Mouse (Mus musculus): ENCODE data around the gene Osbpl11. TPM values are rescaled to one million over a fixed set of nuclear protein-coding genes. Genes with fewer than 3 reads are reported as not detected.
"Not testable (repeated sequence)": the region's sequence is repeated elsewhere in the genome, so short reads cannot be mapped to it uniquely, and the experiment has no call there.

Gene Osbpl11
- polyA plus RNA-seq (2011; ENCODE audit: insufficient read length, low read depth, missing spikeins), result 21.2 and 22.4 TPM in 2 replicates

DNA sequence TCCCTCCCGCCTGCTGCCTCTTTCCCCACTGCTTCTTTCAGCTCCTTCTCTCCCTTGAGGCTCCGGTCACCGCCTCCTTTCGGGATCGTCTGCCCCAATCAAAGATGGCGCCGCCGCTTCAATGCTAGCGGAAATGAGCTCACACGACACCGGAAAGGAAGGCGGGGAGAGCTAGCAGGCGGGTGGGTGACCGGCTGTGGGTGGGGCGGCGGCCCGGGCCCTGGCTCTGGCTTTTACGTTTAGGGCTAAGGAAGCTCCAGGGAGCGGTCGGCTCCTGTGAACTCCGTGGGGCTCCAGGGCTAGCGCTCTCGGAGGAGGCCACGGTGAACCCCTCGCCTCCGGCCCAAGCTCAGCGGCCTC, at the start of gene Osbpl11:
TSS of gene Osbpl11 (plus strand) at position 171 of the 360 bp plus-strand sequence.
- no peak for TF ChIP-seq CTCF (IDR thresholded peaks at IDR 0.05; ENCODE audit: borderline replicate concordance, insufficient read depth, low read length)
- TF ChIP-seq POLR2A (IDR thresholded peaks at IDR 0.05; ENCODE audit: low read depth, low read length), result peak; percentile 78
- Histone ChIP-seq H3K4me3 (ENCODE audit: insufficient read depth, low read length) (peak within 1 kb of the TSS; percentile 96), H3K27ac (ENCODE audit: insufficient read depth, low read length) (peak within 1 kb of the TSS; percentile 45; the same call in 1 of the 2 replicates), H3K4me1 (ENCODE audit: control insufficient read depth, insufficient read depth, low read length) (peaks cover 2% of the 10 kb centered on the region; the same call in 1 of the 2 replicates)

DNA sequence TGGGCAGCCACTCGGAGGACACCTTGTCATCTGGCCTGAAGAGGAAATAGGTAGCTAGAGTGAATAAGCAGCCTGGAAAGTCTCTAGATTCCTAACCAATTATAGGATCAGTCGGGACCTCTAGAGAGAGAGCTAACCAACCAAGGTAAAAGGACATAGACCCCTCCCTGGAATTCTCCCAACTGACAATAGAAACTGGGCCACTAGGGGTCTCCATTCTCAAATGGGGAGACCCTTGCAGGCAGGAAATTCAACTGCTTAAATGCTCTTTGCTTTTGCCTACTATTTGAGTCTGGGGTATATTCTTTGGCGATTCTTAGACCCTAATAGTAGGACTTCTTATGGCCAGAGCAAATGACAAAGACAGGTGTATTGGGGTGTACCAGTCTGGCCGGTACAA, 49.7 kb upstream of the Osbpl11 start:
- Histone ChIP-seq H3K27ac (ENCODE audit: insufficient read depth, low read length) (no peak overlapping the region), H3K4me1 (ENCODE audit: control insufficient read depth, insufficient read depth, low read length) (peaks cover 8% of the 10 kb centered on the region), H3K4me3 (ENCODE audit: insufficient read depth, low read length) (no peak overlapping the region)
- TF ChIP-seq POLR2A (IDR thresholded peaks at IDR 0.05; ENCODE audit: low read depth, low read length) (no peak), CTCF (IDR thresholded peaks at IDR 0.05; ENCODE audit: borderline replicate concordance, insufficient read depth, low read length) (no peak)

DNA sequence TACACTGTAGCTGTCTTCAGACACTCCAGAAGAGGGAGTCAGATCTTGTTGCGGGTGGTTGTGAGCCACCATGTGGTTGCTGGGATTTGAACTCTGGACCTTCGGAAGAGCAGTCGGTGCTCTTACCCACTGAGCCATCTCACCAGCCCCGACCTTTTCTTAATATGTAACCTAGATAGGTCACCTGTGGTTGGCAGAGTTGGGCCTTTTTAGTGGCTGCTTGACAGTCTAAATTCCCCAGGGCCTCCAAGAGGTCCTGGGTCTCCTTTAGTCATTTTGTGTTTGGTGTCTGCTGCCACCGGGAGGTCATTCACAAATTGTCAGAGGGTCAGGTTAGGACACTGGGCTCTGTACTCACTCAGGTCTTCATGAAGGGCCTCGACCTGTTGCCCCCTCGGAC, 45.8 kb upstream of the Osbpl11 start:
- H3K4me1 ChIP-seq (ENCODE audit: control insufficient read depth, insufficient read depth, low read length), result not testable (repeated sequence)

DNA sequence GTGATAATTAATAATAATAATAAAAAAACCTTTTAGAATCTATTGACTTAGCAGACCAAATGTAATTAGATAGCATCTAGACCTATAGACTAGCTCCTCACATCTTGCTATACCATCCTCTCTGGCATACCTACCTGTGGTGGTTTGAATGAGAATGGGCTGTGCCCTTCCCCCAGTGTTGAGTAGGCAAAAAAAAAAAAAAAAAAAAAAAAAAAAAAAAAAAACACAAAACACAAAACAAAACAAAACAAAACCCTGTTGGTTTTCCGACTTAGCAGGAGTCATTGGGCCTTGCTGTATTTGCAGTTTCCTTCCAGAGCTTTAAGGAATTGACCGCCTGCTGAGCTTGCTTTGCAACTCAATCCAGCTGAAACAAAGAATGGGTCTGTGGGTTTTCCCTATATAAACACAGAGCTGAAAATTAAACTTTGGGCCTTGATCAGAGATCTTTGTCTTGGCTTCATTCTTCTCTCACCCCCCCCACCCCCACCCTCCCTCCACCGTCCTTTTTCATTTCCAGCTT, 43.1 kb upstream of the Osbpl11 start:
- TF ChIP-seq CTCF (IDR thresholded peaks at IDR 0.05; ENCODE audit: borderline replicate concordance, insufficient read depth, low read length) (no peak), POLR2A (IDR thresholded peaks at IDR 0.05; ENCODE audit: low read depth, low read length) (no peak)
- Histone ChIP-seq H3K4me3 (ENCODE audit: insufficient read depth, low read length) (no peak overlapping the region), H3K27ac (ENCODE audit: insufficient read depth, low read length) (no peak overlapping the region), H3K4me1 (ENCODE audit: control insufficient read depth, insufficient read depth, low read length) (no peaks in the 10 kb centered on the region)

More for the DNA sequence above, 45.8 kb upstream of the Osbpl11 start:
- not testable (repeated sequence) for H3K27ac ChIP-seq (ENCODE audit: insufficient read depth, low read length); H3K4me3 ChIP-seq (ENCODE audit: insufficient read depth, low read length)

DNA sequence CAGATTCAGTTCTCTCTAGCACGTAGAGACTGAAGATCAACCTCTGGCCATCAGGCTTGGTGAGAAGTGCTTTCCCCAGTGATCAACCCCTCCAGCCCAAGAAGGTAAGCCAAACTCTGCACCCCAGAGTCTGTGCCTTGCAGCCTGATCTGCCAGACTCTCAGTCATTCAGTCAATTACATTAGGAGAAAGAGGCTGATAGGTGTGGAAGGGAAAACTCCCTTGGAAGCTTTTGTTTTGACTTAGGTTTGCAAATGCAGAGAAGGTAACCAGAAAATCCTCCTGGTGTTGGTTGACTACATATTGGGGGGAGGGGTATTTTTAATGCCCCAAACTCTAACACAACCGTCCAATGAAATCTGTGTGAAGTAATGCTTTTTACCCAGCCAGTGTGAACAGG, 41.4 kb upstream of the Osbpl11 start:
- Histone ChIP-seq H3K4me1 (ENCODE audit: control insufficient read depth, insufficient read depth, low read length) (no peaks in the 10 kb centered on the region), H3K4me3 (ENCODE audit: insufficient read depth, low read length) (no peak overlapping the region), H3K27ac (ENCODE audit: insufficient read depth, low read length) (no peak overlapping the region)
- TF ChIP-seq POLR2A (IDR thresholded peaks at IDR 0.05; ENCODE audit: low read depth, low read length), result no peak
- TF ChIP-seq CTCF (IDR thresholded peaks at IDR 0.05; ENCODE audit: borderline replicate concordance, insufficient read depth, low read length), result no peak

DNA sequence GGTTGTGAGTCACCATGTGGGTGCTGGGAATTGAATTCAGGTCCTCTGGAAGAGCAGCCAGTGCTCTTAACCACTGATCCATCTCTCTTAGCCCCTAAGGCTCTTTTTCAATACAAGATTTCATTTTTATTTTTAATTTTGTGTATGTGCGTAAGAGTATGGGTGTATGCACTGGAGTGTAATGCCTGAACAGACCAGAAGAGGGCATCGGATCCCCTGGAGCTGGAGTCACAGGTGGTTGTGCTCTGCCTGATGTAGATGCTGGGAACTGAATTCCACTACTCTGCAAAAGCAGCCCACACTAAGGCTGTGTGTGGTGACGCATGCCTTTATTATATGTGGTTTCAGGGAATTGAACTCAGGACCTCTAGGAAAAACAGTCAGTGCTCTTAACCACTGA, 38.7 kb upstream of the Osbpl11 start:
- H3K4me1 ChIP-seq (ENCODE audit: control insufficient read depth, insufficient read depth, low read length), result no peaks in the 10 kb centered on the region
- no peak overlapping the region for H3K27ac ChIP-seq (ENCODE audit: insufficient read depth, low read length)
- TF ChIP-seq POLR2A (IDR thresholded peaks at IDR 0.05; ENCODE audit: low read depth, low read length) (no peak), CTCF (IDR thresholded peaks at IDR 0.05; ENCODE audit: borderline replicate concordance, insufficient read depth, low read length) (no peak)
- H3K4me3 ChIP-seq (ENCODE audit: insufficient read depth, low read length), result no peak overlapping the region

DNA sequence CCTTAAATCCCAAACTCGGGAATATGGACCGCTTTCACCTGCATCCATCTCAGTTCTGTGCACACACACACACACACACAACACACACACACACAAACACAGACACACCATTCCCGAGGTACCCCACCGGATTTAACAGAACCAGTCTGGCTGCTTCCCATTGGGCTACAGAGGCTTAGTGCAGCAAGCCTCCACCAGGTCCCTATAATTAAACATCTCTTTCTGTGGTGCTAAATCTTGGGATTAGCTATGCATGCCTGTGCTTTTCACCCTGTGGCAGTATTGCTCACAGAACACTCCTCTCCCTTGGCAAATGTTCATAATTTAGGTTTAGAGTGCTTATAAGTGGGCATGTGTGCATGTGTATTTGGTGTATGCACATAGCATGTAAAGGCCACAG, 36.7 kb upstream of the Osbpl11 start:
- H3K4me1 ChIP-seq (ENCODE audit: control insufficient read depth, insufficient read depth, low read length), result no peaks in the 10 kb centered on the region
- TF ChIP-seq POLR2A (IDR thresholded peaks at IDR 0.05; ENCODE audit: low read depth, low read length) (no peak), CTCF (IDR thresholded peaks at IDR 0.05; ENCODE audit: borderline replicate concordance, insufficient read depth, low read length) (no peak)
- no peak overlapping the region for H3K27ac ChIP-seq (ENCODE audit: insufficient read depth, low read length)

DNA sequence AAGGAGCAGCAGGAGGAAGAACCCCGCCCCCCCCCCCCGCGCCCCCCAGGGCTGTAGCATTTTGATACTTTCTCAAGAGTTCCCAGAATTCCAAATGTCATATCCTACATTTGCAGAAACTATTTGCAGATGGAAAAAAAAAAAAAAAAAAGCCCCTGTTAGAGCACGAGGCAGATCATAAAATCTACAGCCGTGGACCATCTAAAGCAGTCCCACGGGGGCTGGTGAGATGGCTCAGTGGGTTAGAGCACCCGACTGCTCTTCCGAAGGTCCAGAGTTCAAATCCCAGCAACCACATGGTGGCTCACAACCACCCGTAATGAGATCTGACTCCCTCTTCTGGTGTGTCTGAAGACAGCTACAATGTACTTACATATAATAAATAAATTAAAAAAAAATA, 34.0 kb upstream of the Osbpl11 start:
- H3K4me3 ChIP-seq (ENCODE audit: insufficient read depth, low read length); H3K27ac ChIP-seq (ENCODE audit: insufficient read depth, low read length); H3K4me1 ChIP-seq (ENCODE audit: control insufficient read depth, insufficient read depth, low read length): not testable (repeated sequence)

More for the DNA sequence above, 36.7 kb upstream of the Osbpl11 start:
- no peak overlapping the region for H3K4me3 ChIP-seq (ENCODE audit: insufficient read depth, low read length)

DNA sequence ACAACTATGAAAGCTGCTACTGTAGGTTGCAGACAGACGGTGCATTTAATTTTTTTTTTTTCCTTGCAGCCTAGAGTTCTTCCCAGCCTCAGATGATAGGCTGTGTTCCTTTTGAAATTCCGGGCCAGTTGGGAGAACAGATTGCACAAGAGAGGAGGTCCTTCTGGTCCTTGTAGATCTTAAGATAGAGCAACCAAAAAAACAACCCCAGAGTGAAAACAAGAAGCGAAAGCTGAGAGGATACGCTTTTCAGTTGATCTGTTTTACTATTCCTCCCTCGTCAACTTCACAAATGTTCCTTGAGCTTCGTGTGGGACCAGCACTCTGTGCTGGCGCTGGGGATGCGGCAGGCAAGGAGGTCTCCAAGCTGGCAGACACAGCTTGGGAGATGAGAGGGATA, 33.3 kb upstream of the Osbpl11 start:
- Histone ChIP-seq H3K4me1 (ENCODE audit: control insufficient read depth, insufficient read depth, low read length) (no peaks in the 10 kb centered on the region), H3K4me3 (ENCODE audit: insufficient read depth, low read length) (no peak overlapping the region), H3K27ac (ENCODE audit: insufficient read depth, low read length) (no peak overlapping the region)
- TF ChIP-seq POLR2A (IDR thresholded peaks at IDR 0.05; ENCODE audit: low read depth, low read length) (no peak), CTCF (IDR thresholded peaks at IDR 0.05; ENCODE audit: borderline replicate concordance, insufficient read depth, low read length) (no peak)

DNA sequence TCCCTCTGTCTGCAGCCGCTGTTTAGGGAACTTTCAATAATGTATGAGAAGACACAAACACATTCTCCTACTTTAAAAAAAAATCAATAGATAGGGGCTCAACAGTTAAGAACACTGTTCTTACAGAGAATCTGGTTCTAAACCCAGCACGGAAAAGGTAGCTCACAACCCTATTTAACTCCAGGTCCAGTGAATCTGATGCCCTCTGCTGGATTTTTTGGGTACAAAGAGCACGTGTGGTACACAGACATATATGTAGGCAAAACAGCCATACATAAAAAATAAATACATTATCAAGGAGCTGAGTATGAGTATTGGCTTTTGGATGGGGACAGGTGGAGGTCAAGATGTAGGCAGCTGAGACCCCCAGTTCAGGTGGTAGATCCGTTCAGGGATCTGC, 29.9 kb upstream of the Osbpl11 start:
- H3K27ac ChIP-seq (ENCODE audit: insufficient read depth, low read length), result no peak overlapping the region
- H3K4me3 ChIP-seq (ENCODE audit: insufficient read depth, low read length), result no peak overlapping the region
- no peaks in the 10 kb centered on the region for H3K4me1 ChIP-seq (ENCODE audit: control insufficient read depth, insufficient read depth, low read length)
- TF ChIP-seq POLR2A (IDR thresholded peaks at IDR 0.05; ENCODE audit: low read depth, low read length) (no peak), CTCF (IDR thresholded peaks at IDR 0.05; ENCODE audit: borderline replicate concordance, insufficient read depth, low read length) (no peak)

DNA sequence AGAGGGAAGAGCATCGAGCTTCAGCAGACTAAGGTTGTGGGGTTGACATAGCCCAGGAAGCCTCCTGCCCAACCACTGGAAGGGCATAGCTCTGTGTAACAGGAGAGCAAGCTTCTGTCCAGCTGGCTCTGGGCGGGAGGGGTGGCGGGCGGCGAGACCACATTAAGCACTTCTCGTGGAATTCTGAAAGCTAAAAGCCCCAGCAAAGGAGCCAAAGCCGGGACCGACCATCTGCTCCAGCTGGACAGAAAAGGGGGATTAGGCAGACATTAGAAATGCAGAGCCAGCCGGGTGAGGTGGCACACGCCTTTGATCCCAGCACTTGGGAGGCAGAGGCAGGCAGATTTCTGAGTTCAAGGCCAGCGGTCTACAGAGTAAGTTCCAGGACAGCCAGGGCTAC, 26.9 kb upstream of the Osbpl11 start:
- Histone ChIP-seq H3K4me1 (ENCODE audit: control insufficient read depth, insufficient read depth, low read length) (no peaks in the 10 kb centered on the region), H3K4me3 (ENCODE audit: insufficient read depth, low read length) (no peak overlapping the region), H3K27ac (ENCODE audit: insufficient read depth, low read length) (no peak overlapping the region)
- TF ChIP-seq CTCF (IDR thresholded peaks at IDR 0.05; ENCODE audit: borderline replicate concordance, insufficient read depth, low read length), result no peak
- no peak for TF ChIP-seq POLR2A (IDR thresholded peaks at IDR 0.05; ENCODE audit: low read depth, low read length)
